Mouse (Mus musculus) MEL (cell line): ENCODE data around the gene C2. TPM values are rescaled to one million over a fixed set of nuclear protein-coding genes. Genes with fewer than 3 reads are reported as not detected.

Source experiments
- DNase-seq: peaks from one replicate; pipeline ENCODE4 v3.0.0; 2011; ENCODE audit warnings: low read depth, low spot score
- H3K27ac ChIP-seq: 2 replicates; pipeline ENCODE4 v1.5.1; 2012; ENCODE audit warnings: low read depth, mild to moderate bottlenecking, control low read depth, low read length, moderate library complexity; ENCODE audit not compliant: control insufficient read depth
- H3K27me3 ChIP-seq, 2 experiments: fragments of 150-350 bp in 1 of 2; sonication (generic) in 1 of 2; 2 replicates each; pipeline ENCODE4 v1.6.1; 2012; ENCODE audit warnings: low read length in 2 of 2, mild to moderate bottlenecking in 2 of 2, improper control_type of control experiment in 1 of 2, moderate library complexity in 1 of 2; ENCODE audit not compliant: insufficient read depth in 2 of 2, control insufficient read depth in 1 of 2
- H3K36me3 ChIP-seq, 2 experiments: 2 replicates each; pipeline ENCODE4 v1.6.1; 2012 to 2014; ENCODE audit warnings: low read length in 2 of 2, improper control_type of control experiment in 1 of 2, inconsistent platforms in 1 of 2, mild to moderate bottlenecking in 1 of 2; ENCODE audit not compliant: insufficient read depth in 2 of 2, control insufficient read depth in 1 of 2
- H3K4me1 ChIP-seq, 2 experiments: fragments of 150-350 bp in 1 of 2; sonication (generic) in 1 of 2; 2 replicates each; pipeline ENCODE4 v1.6.1; 2012; ENCODE audit warnings: low read length in 2 of 2, improper control_type of control experiment in 1 of 2, mild to moderate bottlenecking in 1 of 2; ENCODE audit not compliant: insufficient read depth in 2 of 2, control insufficient read depth in 1 of 2
- H3K4me3 ChIP-seq, 2 experiments: fragments of 150-350 bp in 1 of 2; sonication (generic) in 1 of 2; 2 replicates each; pipeline ENCODE4 v1.5.1; 2012; ENCODE audit warnings: low read depth in 2 of 2, low read length in 2 of 2, mild to moderate bottlenecking in 2 of 2, moderate library complexity in 2 of 2, control low read depth in 1 of 2, improper control_type of control experiment in 1 of 2; ENCODE audit not compliant: control insufficient read depth in 1 of 2, insufficient read depth in 1 of 2
- H3K79me2 ChIP-seq: 2 replicates; pipeline ENCODE4 v1.6.1; 2012; ENCODE audit warnings: mild to moderate bottlenecking, low read length, moderate library complexity; ENCODE audit not compliant: control insufficient read depth, poor library complexity, insufficient read depth
- H3K9ac ChIP-seq: 2 replicates; pipeline ENCODE4 v1.6.1; 2012; ENCODE audit warnings: low read depth, mild to moderate bottlenecking, control low read depth, low read length, moderate library complexity; ENCODE audit not compliant: control insufficient read depth, poor library complexity, severe bottlenecking
- H3K9me3 ChIP-seq: fragments of 150-350 bp; sonication (generic); replicated peaks from 2 replicates; pipeline ENCODE4 v1.6.1; 2012; ENCODE audit warnings: mild to moderate bottlenecking, low read length, improper control_type of control experiment, moderate library complexity; ENCODE audit not compliant: insufficient read depth
- CHD1 ChIP-seq: IDR thresholded peaks from 2 replicates; pipeline ENCODE4 v1.6.1; 2012; ENCODE audit warnings: low read depth, mild to moderate bottlenecking, inconsistent platforms, low read length, improper control_type of control experiment
- CTCF ChIP-seq, 3 experiments: IDR thresholded peaks in 2 of 3; conservative IDR thresholded peaks in 1 of 3; 2 replicates each; pipeline ENCODE4 v1.5.1; 2011 to 2012; ENCODE audit warnings: low read length in 3 of 3, low read depth in 2 of 3, mild to moderate bottlenecking in 2 of 3, improper control_type of control experiment in 1 of 3, inconsistent platforms in 1 of 3, mixed read lengths in 1 of 3, moderate library complexity in 1 of 3; ENCODE audit not compliant: control insufficient read depth in 1 of 3, insufficient read depth in 1 of 3, poor library complexity in 1 of 3, severe bottlenecking in 1 of 3
- POLR2AphosphoS2 ChIP-seq: IDR thresholded peaks from 2 replicates; pipeline ENCODE4 v1.6.1; 2011; ENCODE audit warnings: low read length, improper control_type of control experiment
- RAD21 ChIP-seq: IDR thresholded peaks from 2 replicates; pipeline ENCODE4 v1.6.1; 2011; ENCODE audit warnings: mild to moderate bottlenecking, low read depth, low read length, improper control_type of control experiment
- SMC3 ChIP-seq: IDR thresholded peaks from 2 replicates; pipeline ENCODE4 v1.6.1; 2011; ENCODE audit warnings: low read depth, low read length, improper control_type of control experiment
- TCF12 ChIP-seq: IDR thresholded peaks from 2 replicates; pipeline ENCODE4 v1.6.1; 2014; ENCODE audit warnings: low read depth, mild to moderate bottlenecking, inconsistent platforms, low read length, improper control_type of control experiment, moderate library complexity
- USF1 ChIP-seq: IDR thresholded peaks from 2 replicates; pipeline ENCODE4 v1.6.1; 2014; ENCODE audit warnings: low read depth, mild to moderate bottlenecking, inconsistent platforms, low read length, improper control_type of control experiment, moderate library complexity
- ZNF384 ChIP-seq: IDR thresholded peaks from 2 replicates; pipeline ENCODE4 v1.6.1; 2012; ENCODE audit warnings: low read depth, mild to moderate bottlenecking, inconsistent platforms, low read length, improper control_type of control experiment
- polyA plus RNA-seq, 2 experiments: library from polyadenylated mRNA; stranded (reverse) in 1 of 2; unstranded in 1 of 2; fragments of >175 nt in 1 of 2; fragments of >200 nt in 1 of 2; gene quantifications; 2 replicates each; pipeline versions ENCODE4 v1.2.1 to v1.2.4; 2012; ENCODE audit warnings: low replicate concordance in 2 of 2, low read depth in 1 of 2; ENCODE audit not compliant: insufficient read length in 2 of 2, insufficient read depth in 1 of 2, missing spikeins in 1 of 2
- total RNA-seq: library from RNA; depleted of rRNA; stranded (reverse); fragments of 300-350 nt; gene quantifications from 2 replicates; pipeline ENCODE4 v1.2.3, GENCODE M21; 2012

The C2 gene
- total and polyA plus RNA-seq, 3 experiments = 2.2 to 9.4 TPM; not detected in 1

DNA sequence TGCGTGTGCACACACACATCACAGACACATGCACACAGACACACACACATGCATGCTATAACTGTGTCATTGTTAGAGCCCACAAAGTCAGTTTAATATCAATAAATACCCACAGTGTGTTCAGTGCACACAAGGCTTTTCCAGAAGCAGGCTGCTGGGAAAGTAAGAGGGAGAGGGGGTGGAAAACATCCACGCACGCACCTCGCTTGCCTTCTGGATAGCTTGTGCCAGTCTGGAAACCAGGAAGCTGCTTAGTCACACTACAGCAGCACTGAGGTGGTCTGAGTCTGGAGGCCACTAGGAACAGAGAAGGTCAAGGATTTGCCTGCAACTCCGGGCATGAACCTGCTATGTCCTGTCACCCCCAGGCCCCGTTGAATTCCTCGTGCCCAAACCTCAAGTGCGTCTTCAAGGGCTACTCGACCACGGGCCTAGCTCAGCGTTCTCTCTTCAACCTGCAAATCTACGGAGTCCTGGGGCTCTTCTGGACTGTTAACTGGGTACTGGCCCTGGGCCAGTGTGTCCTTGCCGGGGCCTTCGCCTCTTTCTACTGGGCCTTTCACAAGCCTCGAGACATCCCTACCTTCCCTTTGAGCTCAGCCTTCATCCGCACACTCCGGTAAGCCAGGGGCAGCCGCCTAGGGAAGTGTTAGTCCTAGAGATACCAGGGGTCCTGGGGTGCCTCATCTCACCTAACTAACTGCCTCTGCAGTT is 29.4 kb upstream of the C2 start:
- no peak for TF ChIP-seq POLR2AphosphoS2
- H3K27me3 ChIP-seq = no peaks in the 10 kb centered on the region
- H3K36me3 ChIP-seq = peaks cover 0 to 6% of the 10 kb centered on the region in 2 experiments; a peak in 2 of 4 replicates
- peaks cover 5% of the 10 kb centered on the region; the same call in 1 of the 2 replicates for H3K79me2 ChIP-seq
- peaks cover 5 to 14% of the 10 kb centered on the region in 2 experiments for H3K4me1 ChIP-seq
- no peak overlapping the region for H3K9ac ChIP-seq
- H3K9me3 ChIP-seq = no peaks in the 10 kb centered on the region
- H3K27ac ChIP-seq = no peak overlapping the region
- H3K4me3 ChIP-seq = no peak overlapping the region
- no peak for DNase-seq

DNA sequence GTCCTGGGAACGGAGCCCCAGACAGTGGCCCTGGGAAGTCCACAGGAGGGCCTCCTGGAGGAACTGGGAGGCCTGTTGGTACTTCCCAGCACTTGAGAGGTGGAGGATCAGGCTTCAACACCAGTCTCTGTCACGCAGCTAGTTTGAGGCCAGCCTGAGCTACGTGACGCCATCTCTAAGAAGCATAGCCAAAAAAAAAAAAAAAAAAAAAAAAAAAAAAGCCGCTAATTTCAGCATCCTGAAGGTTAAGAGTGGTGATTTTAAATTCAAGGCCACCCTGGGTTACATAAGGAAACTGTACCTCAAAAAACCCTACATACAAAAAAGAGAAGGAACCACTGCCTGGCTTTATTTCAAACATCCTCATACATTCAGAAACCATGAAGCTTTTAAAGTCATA is 26.2 kb upstream of the C2 start:
- no peaks in the 10 kb centered on the region for H3K9me3 ChIP-seq
- TF ChIP-seq ZNF384 = peak; percentile 27; the same call in 1 of the 2 replicates
- TF ChIP-seq CHD1 = no peak
- TF ChIP-seq, all 39 proteins: peak for 1
- Histone ChIP-seq H3K4me1 (peaks cover 2 to 4% of the 10 kb centered on the region in 2 experiments; a peak in 1 of 4 replicates), H3K79me2 (no peaks in the 10 kb centered on the region), H3K4me3 (no peak overlapping the region), H3K9ac (no peak overlapping the region), H3K27me3 (no peaks in the 10 kb centered on the region), H3K27ac (no peak overlapping the region), H3K36me3 (no peaks in the 10 kb centered on the region; a peak in 1 of 4 replicates)
- DNase-seq = no peak

GRCm38 (mm10) chr17:34922939-34923338 is 24.9 kb upstream of the C2 start:
- no peak overlapping the region for H3K4me3 ChIP-seq
- no peak overlapping the region for H3K27ac ChIP-seq
- H3K4me1 ChIP-seq = peaks cover 2 to 10% of the 10 kb centered on the region in 2 experiments; a peak in 2 of 4 replicates
- no peak for TF ChIP-seq POLR2AphosphoS2
- peak; percentile 38 to 64 (median 54); a peak in 5 of 6 replicates for TF ChIP-seq CTCF (IDR thresholded peaks at IDR 0.05 in 2 of 3, conservative IDR thresholded peaks at IDR 0.05 in 1 of 3; ENCODE audit: control insufficient read depth in 1 of 3, insufficient read depth in 1 of 3, low read depth in 2 of 3, low read length in 3 of 3, poor library complexity in 1 of 3, severe bottlenecking in 1 of 3)
- TF ChIP-seq SMC3 = peak; percentile 70
- no peak for TF ChIP-seq TCF12
- TF ChIP-seq USF1 = no peak
- TF ChIP-seq RAD21 = peak; percentile 34
- TF ChIP-seq, all 39 proteins: peak for 3
- no peak overlapping the region for H3K9ac ChIP-seq
- H3K36me3 ChIP-seq = no peaks in the 10 kb centered on the region; a peak in 1 of 4 replicates
- no peaks in the 10 kb centered on the region for H3K27me3 ChIP-seq
- no peaks in the 10 kb centered on the region for H3K79me2 ChIP-seq
- peak; percentile 49 for DNase-seq
- no peaks in the 10 kb centered on the region for H3K9me3 ChIP-seq
